Mouse (Mus musculus): ENCODE measurements around the gene Alg2.

The Alg2 gene

DNA sequence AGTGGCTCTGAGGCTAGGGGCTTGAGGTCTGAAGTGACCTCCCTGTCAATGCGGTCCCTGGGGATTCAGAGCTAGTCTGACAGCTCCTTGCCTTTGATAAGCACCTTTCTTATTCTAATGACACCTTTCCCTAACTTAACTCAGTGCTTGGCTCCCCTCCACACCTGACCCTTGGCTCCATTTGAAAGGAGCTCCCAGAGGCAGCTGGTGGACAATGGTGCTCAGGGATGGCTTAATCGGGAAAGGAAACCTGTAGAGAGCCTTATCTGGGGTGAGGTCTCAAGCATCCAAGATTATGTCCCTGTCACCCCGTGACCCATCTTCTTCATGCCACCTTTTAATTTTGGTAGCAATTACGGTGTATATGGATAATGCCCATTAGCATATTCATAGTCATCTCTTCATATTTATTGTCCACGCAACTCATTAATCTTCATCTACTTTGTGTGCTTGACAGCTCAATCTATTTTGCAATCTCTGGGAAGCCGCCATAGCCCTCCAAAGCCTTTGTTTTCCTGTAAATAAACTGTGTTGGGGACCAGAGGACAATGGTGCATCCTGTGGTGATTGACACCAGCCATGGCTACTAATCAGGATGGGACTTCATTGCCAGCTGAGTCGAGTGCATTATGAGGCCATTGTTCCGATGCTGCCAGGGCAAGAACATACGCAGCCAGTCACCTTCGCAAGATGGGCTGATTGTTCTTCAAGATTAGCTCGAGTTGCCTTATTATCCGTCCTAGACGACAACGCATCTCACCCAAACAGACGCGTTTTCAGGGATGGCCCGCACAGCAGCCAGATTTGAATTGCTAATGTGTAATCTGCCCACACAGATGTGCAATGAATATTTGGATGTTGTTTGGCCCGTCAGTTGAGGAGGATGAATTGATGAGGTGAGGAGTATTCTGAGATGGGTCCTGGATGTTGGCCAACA, 24.3 kb downstream of the Alg2 start:
- no peak for DNase-seq

DNA sequence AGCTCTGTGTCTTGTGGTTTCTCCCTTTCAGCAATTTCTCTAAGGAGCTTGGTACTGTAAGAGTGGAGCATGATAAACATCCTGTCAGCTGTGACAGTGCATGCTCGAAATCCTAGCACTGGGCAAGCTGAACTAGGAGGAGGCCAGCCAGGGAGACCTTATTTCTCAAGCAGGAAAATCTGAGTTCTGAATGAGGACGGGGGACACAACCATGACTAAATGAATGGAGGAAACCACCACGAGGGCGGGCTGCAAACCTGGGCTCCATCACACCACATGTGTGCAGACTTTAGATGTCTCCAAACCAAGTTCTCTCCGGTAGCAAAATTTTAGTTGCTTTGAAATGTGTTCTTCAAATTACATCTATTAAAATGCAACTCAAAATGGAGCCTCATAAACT, 25.0 kb downstream of the Alg2 start:
- DNase-seq, result no peak

DNA sequence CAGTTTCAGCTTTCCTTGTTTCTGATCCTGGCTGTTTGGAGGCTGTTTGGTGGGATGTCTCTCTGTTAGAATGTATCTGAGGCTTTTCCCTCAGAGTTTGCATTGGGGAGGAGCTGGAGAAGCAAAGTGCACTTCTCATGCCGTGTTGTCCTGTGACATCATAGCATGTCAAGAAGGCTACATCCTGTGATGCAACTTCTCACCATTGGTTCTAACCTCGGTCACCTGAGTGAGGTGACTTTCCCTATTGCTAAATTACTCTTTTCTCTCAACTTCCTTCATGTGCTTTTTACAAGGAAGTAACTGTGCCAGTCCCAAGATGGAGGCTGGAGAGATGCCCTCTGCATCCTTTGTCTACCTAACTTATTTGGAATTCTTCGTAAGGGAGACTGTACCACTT, 25.6 kb downstream of the Alg2 start:
- DNase-seq, result no peak

DNA sequence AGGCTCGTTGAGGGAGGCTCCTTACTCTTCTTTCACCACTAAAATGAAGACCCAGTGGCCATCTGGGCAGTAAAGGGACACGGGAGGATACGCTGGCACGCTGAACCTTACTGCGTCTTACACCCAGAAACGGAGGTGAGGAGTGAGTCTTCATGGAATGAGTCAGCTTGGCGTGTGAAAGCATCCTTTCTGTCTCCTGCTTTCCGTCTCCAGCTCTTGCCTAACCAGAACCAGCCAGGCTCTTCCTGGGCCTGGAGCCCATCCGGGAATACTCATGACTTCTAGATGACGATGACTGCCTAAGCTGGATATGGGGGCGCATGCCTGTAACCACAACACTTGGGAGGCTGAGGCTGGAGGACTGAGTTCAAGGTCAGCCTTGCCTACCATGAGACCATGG, 33.2 kb downstream of the Alg2 start:
- DNase-seq, result no peak

DNA sequence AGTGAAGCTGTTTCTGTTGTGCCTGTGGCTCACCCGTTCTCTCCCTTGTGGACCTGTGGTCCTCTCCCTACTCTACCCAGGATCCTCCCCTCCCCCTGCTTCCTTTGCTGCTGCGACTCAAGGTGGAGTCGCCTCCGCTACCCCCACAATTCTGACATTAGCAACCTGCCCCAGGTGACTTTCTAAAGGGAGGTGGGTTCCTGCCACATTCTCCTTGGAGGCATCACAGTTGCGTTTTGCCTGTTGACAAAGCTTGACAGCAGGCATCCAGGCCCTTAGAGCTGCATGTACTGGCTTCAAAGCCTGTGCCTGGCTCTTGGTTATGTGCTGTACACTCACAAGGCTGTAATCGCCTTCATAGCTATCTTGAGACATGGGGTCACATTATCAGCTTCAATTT, 35.2 kb downstream of the Alg2 start:
- DNase-seq, result no peak

DNA sequence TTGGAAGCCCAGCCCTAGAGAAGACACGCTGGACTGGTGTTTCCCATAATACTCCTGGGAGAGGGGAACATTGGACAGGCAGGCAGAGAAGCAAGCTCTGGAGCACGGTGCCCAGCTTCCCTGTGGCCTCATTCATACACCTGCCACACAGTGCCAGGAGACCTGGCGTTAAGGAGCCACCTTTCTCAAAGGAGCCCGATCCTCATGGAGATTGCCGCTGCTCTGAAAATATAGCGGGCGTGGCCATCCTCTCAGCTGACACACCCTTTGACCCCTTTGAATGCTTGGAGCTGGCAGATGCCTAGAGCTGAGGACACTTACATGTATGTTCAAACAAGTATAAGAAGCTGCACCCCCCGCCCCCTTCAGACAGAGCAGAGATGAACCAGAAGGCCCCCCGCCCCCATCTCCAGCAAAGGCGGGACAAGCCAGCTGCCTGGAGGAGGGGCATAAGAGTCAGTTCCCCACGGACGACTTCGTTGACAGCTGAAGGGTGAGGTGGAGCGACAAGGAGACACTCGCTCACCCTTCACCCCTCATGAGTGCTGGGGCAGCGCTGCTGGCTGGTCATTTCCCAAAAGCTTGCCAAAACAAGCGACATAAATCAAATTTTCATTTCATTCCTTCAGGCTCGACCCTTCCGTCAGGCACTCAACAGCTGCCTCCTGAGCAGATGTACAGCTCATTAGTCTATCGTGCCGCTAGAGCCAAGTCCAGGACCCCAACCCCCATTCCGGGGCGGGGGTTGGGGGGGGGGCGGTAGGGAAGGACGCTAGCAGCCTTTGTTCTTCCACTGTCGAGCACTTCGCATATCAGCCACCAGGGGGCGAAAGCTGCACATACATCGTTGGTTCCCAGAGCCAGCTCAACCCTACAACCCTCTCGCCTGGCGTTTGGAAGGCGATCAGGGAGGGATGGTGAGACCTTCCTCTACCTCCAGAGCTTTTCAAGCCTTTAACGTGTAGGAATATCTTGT, 36.5 kb downstream of the Alg2 start:
- peak; percentile 91 for DNase-seq

DNA sequence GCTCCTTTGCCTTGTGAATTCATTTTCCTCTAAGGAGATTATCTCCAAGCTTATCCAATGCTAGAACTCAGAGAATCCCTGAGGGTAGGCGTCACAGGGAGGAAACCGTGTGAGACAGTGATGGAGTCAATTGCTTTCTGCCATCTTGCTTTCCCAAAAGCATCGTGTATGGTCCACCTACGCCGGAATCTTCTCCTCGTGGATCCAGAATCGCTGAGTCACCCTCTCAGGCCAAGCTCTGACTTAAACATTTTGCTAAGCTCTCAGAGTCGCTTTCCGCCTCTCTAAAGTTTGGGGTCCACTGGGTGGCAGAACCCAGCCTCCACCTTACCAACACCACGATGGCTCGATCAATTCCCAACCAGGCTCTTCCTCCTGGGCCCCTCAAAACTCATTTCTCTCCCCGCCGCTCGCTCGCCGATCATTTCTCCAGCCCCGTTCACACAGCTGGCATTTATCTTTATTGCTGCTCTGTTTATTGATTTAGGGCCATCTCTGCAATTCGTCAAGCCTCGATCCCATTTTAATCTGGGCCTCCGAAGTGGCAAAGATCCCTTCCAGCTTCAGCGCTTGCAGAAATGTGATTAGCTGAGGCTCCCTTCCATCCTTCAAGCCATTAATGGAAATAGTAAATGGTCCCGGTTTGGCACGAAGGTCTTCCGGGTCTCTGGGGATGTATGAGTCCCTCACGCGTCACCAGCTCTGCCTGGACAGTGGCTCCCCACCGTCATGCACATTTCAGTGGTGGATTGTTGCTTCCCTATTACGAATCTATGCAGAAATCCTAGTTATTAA, 38.4 kb downstream of the Alg2 start:
- no peak for DNase-seq

DNA sequence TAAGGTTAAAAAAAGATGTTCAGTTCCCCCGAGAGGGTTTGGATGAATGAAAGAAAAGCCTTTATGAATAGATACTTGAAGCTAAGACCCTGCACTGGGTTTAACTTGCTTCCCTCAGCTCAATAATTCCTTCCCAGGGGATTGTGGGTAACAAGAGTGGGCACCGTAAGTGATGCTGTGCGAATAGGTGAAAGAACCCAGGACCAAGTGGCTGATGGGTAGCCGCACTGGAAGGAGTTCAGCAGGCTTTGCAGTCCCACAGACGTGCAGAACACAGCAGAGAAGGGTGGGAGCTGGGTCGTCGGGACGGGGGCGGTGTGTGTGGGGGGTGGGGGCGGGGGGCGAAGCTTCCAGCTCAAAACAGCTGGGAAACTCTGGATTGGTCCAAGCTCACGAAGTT, 39.0 kb downstream of the Alg2 start:
- no peak for DNase-seq

DNA sequence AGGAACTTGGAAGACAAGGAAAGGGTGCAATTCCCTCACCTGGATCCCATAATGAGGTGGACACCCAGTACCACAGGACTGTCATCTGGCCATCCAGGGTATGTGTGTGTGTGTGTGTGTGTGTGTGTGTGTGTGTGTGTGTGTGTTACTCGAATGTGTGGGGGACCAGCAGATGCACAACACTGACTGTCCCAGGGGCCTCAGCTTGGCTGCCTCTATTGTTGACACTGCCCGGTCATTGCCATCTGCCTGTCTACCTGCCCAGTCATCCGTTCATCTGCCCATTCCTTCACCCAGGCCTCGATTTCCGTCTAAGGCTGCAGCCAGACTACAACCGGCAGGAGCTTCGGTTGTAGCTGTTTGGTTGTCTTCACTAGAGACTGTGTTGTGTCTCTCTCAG, 41.4 kb downstream of the Alg2 start:
- no peak for DNase-seq

DNA sequence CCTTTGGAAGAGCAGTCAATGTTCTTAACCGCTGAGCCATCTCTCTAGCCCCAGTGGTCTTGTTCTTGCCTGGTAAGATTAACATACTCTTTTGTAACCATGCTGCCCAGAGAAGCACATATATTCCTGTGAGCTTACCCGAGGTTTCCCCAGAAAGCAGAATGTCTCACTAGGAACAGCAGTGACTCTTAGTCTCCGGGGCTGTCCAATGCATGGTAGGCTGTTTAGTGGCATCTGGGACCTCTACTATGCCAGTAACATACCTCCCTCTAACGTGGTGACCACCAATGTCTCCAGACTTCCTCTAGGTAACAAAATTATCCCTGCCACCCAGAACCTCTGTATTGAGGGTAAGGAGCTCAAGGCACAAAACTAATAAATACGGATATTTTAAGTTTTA, 43.1 kb downstream of the Alg2 start:
- DNase-seq, result no peak

DNA sequence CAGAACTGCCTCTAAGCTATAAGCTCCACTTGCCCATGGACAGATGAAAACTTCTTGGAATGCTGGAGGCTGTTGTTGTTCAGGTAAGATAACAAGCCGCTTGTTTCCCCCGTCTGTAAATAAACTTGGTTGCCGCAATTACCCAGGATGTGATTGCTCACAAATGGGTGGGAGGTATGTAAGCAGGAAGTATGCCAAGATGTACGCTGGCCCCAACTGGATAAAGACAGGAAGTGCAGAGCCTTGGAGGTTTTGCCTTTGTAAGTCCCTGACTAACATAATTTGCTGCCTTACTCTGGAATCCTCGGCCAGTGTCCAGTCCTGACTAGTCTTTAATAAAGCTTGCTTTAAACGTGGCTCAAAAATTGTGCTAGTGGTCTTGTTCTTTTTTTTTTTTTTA, 43.6 kb downstream of the Alg2 start:
- DNase-seq, result no peak

DNA sequence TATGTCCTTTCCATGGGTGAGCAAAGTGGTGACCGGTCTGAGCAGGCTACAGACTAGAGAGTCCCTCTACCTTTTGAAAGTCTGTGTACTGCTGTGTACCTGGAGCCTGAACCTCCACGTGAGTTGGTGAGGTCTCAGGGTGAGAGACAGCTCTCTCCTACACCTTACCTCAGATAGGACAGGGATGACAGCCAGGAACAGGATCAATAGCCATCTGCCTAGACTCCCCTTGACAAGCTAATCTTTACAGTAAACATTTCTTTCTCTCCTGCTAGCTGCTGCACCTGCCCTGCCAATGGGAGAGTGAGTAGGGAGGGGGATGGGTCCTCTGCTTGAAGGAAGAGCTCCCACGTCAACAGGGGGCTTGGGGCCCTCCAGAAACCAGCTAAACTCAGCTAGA, 46.5 kb downstream of the Alg2 start:
- no peak for DNase-seq

DNA sequence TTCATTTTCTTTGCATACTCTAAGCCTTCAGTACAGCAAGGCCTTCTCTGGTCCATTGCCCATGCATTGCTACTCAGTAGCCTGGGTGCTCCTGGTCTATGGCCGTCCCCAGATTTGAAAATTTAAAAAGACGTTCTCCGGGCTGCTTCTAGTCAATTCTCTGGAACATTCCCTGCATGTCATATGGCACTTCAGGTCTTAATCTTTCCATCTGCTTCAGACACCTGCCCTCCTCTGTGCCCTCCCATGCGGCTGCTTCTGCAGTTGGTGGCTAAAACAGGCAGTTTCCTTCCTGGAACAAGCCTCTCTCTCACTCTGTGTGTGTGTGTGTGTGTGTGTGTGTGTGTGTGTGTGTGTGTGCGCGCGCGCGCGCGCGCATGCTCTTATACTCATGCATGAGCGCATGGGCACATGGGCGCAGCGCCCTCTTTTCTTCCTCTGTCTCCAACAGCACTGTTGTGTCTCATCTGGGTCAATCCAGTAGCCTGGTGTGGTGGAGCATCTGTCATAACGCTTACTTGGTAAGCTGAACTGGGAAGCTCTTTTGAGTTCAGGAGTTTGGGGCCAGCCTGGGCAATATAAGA, 48.8 kb downstream of the Alg2 start:
- no peak for DNase-seq

DNA sequence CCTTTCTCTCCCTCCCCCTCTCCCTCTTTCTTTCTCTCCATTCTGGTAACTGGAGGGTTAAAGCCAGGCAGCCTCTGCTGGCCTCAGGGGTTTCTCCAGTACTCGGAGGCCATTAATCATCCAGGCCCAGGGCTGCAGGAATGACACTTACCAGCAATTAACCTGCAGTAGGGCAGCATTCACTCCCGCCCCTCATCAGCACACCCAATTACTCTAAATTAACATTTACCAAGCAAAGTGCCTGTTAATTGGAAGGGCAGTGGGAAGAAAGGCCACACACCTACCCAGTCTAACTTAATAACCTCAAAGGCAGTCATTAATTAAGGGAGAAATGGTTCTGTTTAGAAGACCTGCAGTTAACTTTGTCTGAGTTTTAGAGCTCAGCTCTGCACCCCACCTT, 49.8 kb downstream of the Alg2 start:
- DNase-seq, result no peak

DNA sequence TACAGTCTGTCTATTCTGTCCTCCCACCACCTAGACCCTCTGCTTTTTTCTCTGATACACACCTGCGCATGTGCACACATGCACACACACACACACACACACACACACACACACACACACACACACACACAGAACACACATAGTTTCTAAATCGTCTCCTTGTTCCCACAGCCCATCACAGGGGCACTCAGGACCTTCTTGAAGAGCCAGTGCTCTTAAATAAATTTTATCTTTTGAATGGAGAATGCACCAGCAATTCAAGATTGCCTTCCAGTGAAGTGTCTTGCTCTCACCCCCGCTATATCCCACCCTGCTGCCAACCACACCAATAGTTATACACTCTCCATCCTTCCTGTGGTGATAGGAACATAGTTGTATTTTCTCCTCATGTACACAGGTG, 51.2 kb downstream of the Alg2 start:
- DNase-seq, result no peak

DNA sequence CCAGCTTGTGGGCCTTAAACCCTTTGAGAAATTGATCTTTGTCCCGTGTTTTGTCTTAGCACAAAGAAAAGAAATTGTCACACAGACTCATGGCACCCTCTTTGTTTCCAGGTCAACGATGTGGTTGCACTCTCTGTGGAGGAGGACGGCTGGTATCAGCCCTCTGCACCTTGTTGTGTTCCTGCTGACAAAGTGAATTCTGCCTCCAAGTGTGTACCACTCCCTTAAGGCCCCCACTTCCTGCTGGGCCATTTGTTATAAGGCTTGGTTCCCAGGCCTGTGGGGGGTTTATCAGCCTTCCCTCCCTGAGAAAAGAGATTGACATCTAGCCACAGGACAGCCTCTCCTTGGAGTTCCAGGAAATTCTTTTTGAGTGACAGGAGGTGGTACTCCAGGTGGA, 51.9 kb downstream of the Alg2 start:
- DNase-seq, result no peak

DNA sequence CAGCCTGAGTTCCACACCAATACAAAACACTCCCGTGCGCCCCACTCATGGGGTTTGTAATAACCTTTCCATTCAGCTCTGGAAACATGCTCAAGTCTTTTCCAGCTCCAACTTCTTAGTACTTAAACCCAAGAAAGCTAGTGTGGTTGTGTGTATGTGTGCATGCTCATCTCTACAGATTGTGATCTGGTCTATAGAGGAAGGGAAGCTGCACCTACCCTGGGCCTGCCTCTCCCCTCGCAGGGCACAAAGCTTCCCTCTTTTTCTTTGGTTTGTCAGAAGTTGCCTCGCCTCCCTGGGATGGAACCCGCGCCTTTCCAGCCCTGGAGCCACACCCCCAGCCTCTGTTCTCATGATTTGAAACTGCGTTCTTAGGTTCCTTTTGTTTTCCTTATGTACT, 53.9 kb downstream of the Alg2 start:
- no peak for DNase-seq

DNA sequence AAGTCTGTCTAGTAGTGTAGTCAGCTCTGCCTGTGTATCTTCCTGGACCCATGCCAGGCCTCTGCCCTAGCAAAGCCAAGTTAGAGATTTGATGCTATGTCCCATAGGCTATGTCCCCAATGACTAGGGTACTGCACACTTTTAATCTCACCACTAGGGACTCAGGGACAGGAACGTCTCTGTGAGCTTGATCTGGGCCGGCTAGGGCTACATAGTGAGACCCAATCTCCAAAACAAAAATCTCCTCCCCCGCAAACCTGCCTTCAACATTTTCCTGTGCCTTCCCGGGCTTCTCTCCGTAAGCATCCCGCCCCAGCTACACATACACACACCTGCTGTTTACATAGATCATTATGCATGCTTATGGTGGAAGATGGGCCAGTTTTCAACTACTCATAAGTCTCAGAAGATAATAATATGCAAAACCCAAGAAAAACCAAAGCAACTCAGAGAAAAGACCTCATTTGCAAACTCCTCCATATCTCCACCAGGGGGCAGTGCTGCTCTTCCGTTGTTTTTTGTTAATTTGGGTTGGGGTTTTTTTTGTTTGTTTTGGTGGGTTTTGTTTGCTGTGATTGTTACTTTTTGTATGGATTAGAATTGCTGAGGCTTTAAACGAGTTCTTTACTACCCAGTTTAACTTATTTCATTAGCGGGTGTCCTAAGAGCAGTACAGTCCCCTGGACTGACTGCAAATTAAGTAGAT, 54.7 kb downstream of the Alg2 start:
- no peak for DNase-seq

DNA sequence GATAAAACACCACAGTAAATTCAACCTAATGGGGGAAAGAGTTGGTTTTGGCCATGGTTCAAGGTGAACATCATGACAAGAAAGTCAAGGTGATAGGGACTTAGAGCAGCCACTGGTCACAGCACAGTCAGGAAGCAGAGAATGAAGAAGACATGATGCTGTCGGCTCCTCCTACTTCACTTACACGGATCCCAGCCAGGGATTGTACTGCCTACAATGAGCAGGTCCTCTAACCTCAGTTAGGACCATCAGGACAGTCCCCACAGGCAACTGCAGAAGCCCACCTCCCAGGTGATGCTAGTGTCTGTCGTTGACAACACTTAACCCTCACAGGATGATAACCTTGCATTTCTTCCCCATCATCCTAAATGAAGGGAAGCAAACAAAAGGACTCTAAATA, 56.3 kb downstream of the Alg2 start:
- DNase-seq, result no peak
